Mouse (Mus musculus) forebrain, embryonic 11.5 days (tissue): ENCODE measurements around the gene Col4a2. TPM values are rescaled to one million over a fixed set of nuclear protein-coding genes. Genes with fewer than 3 reads are reported as not detected.

ENCODE experiments used
- ATAC-seq: fragments of 200-750 bp; cut with Nextera tagmentation; replicated peaks from 2 replicates; pipeline ENCODE4 v1.8.0; 2017; ENCODE audit warnings: moderate TSS enrichment; ENCODE audit not compliant: low FRiP score
- DNase-seq: peaks from one replicate; pipeline ENCODE4 v3.0.0-alpha.2; 2017; ENCODE audit warnings: low spot score
- H3K27ac ChIP-seq: fragments of 300-500 bp; sonication (generic); 2 replicates; pipeline ENCODE4 v1.5.1; 2014; ENCODE audit warnings: low read depth, low read length
- H3K27me3 ChIP-seq: fragments of 300-500 bp; sonication (generic); 2 replicates; pipeline ENCODE4 v1.6.1; 2014; ENCODE audit warnings: mild to moderate bottlenecking, low read length, mixed read lengths; ENCODE audit not compliant: control insufficient read depth, insufficient read depth
- H3K36me3 ChIP-seq: fragments of 300-500 bp; sonication (generic); 2 replicates; pipeline ENCODE4 v1.6.1; 2014; ENCODE audit warnings: mild to moderate bottlenecking, low read length, moderate library complexity, mixed read lengths; ENCODE audit not compliant: control insufficient read depth, insufficient read depth
- H3K4me1 ChIP-seq: fragments of 300-500 bp; sonication (generic); replicated peaks from 2 replicates; pipeline ENCODE4 v1.6.1; 2014; ENCODE audit warnings: low read length, mixed read lengths; ENCODE audit not compliant: control insufficient read depth, insufficient read depth
- H3K4me2 ChIP-seq: fragments of 300-500 bp; sonication (generic); 2 replicates; pipeline ENCODE4 v1.6.1; 2014; ENCODE audit warnings: low read depth, mild to moderate bottlenecking, low read length, moderate library complexity, mixed read lengths; ENCODE audit not compliant: severe bottlenecking
- H3K4me3 ChIP-seq: fragments of 300-500 bp; sonication (generic); 2 replicates; pipeline ENCODE4 v1.5.1; 2014; ENCODE audit warnings: low read depth, low read length
- H3K9ac ChIP-seq: fragments of 300-500 bp; sonication (generic); 2 replicates; pipeline ENCODE4 v1.6.1; 2014; ENCODE audit warnings: low read length
- H3K9me3 ChIP-seq: fragments of 300-500 bp; sonication (generic); 2 replicates; pipeline ENCODE4 v1.6.1; 2016; ENCODE audit warnings: low read length, mixed read lengths; ENCODE audit not compliant: control insufficient read depth
- WGBS: fragments of 180-500 bp; shearing (Covaris S2); extraction: QIAGEN DNeasy Blood & Tissue Kit; methylation state at CpG from one replicate; pipeline ENCODE4 v1.1.7; 2014; 5-methylcytosine and 5-hydroxymethylcytosine counted together
- polyA plus RNA-seq: library from polyadenylated mRNA; unstranded; fragments of >200 nt; fragmentation: Nextera tagmentation; extraction: Ambion mirVana; gene quantifications from 2 replicates; pipeline ENCODE4 v1.2.1, GENCODE M21; 2014

The Col4a2 gene
- 40.4 and 45.4 TPM in 2 replicates for polyA plus RNA-seq

DNA sequence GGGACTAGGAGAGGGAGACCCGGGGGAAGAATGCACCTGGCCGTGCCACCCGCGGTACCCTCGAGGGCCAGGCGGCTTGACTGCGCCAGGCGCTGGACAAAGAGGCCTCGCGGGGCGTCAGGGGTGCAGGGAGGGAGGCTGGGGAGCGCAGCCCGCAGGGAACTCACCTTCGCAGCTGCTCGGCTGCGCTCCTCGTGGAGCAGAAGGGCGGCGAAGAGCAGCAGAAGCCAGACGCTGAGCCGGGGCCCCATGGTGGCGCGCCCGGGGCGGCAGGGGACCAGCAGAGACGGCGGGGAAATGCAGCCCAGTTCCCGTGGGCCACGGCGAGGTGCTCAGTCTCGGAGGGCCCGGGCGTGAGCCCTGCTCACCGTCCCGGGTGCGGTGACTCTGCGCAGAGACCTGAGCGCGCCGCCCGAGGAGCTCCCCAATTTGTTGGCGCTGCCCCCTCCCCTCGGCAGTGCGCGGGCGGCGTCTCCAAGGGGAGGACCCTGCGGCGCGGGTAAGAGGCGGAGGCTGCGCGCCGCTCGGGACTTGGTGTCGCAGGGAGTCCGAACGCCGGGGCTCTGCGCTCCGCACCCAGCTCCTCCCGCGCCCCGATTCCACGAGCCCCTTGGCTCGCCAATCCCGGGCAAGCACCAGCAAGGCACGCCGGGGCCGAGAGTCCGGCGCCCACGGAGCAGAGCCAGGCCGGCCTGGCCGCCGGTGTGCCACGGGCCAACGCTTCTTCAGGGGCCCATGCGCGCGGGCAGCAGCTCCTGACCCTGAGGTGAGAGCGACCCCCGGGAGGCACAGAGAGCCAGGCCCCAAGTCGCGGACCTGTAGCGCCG is at the start of gene Col4a2, which contains the start of gene Col4a1:
Col4a2 (plus strand) TSS at position 457 of the 827 bp plus-strand sequence.
Col4a1 (minus strand) TSS at position 478 of the 827 bp plus-strand sequence.
- H3K27me3 ChIP-seq, result peaks cover 34% of the 10 kb centered on the region
- WGBS, result under 1% methylated on average over 80 of the region's 87 CpGs
- H3K4me1 ChIP-seq, result peaks cover 15% of the 10 kb centered on the region

DNA sequence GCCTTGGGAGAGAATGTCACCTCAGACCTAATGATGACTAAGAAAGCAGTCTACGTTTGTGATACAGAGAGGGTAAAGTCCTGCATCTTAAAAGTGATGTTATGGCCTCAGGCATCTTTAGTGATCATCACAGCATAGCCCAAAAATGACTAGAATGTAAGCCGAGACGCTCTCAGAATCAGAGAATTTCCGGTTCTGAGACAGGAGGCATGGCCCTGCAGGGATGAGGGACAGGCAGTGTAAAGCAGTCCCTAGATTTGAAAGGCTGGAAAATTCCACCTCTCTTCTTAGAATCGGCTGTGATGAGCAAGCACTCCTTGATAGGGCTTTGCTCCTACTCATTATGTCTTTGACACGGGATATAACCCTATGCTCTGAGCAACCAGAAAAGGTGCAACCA is 48.8 kb upstream of the Col4a2 start:
- Histone ChIP-seq H3K27me3 (no peaks in the 10 kb centered on the region), H3K4me2 (no peak overlapping the region), H3K27ac (no peak overlapping the region), H3K36me3 (no peaks in the 10 kb centered on the region), H3K4me1 (no peaks in the 10 kb centered on the region), H3K9ac (no peak overlapping the region), H3K9me3 (no peaks in the 10 kb centered on the region), H3K4me3 (no peak overlapping the region)
- 90% methylated on average over 6 of the region's 6 CpGs for WGBS
- ATAC-seq (no peak), DNase-seq (no peak)

More for the DNA sequence above, at the start of gene Col4a2, which contains the start of gene Col4a1:
- ATAC-seq, result peak; percentile 72
- DNase-seq, result peak; percentile 86
- Histone ChIP-seq H3K36me3 (no peaks in the 10 kb centered on the region), H3K4me2 (peak within 1 kb of the TSS; percentile 96), H3K9me3 (no peaks in the 10 kb centered on the region), H3K9ac (peak within 1 kb of the TSS; percentile 73), H3K4me3 (peak within 1 kb of the TSS; percentile 62), H3K27ac (peak within 1 kb of the TSS; percentile 25; the same call in 1 of the 2 replicates)

DNA sequence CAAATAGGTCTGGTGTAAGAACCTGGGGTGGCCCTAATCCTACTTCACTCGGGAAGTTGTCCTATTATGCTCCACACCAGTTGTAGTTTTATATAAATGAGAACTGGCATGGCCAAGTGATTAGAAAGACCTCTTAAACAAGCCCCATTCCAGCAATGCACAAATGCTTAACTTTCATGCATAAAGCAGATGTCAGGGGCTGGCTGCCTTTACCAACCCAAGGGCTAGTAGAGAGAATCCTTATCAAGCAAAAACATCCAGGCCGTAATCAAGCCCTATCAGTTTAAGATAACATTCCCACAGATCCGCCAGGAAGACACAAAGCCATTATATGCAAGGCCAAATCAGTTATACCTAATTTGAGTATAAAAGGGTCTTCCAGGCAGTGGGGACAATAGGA is 46.6 kb upstream of the Col4a2 start:
- H3K4me1 ChIP-seq, result no peaks in the 10 kb centered on the region
- ATAC-seq (no peak), DNase-seq (no peak)
- H3K4me2 ChIP-seq, result no peak overlapping the region
- H3K9me3 ChIP-seq, result no peaks in the 10 kb centered on the region
- no peaks in the 10 kb centered on the region for H3K27me3 ChIP-seq
- no peaks in the 10 kb centered on the region for H3K36me3 ChIP-seq
- 75% methylated on average over 3 of the region's 3 CpGs for WGBS
- H3K4me3 ChIP-seq, result no peak overlapping the region
- H3K27ac ChIP-seq, result no peak overlapping the region
- no peak overlapping the region for H3K9ac ChIP-seq

DNA sequence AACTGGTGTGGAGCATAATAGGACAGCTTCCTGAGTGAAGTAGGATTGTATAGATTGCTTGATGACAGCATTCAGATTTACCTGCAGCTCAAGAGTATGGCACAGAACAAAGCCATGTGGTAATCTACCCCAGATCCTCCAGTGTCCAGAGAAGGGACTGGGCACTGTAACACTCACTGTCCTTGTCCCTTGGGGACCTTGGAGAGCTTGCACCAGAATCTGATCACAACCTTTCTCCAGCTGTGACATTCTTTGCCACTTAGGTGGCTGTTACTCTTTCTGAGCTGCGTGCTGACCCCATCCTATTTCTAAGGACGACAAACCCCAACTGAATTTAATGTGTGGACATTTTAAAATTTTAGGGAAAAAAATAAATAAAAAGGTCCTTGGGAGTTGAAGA is 46.1 kb upstream of the Col4a2 start:
- H3K4me2 ChIP-seq, result no peak overlapping the region
- H3K4me3 ChIP-seq, result no peak overlapping the region
- H3K4me1 ChIP-seq, result no peaks in the 10 kb centered on the region
- no peaks in the 10 kb centered on the region for H3K27me3 ChIP-seq
- H3K9me3 ChIP-seq, result no peaks in the 10 kb centered on the region
- no peak overlapping the region for H3K27ac ChIP-seq
- no peaks in the 10 kb centered on the region for H3K36me3 ChIP-seq
- no peak for DNase-seq
- 92% methylated on average over 2 of the region's 2 CpGs for WGBS
- ATAC-seq, result no peak
- no peak overlapping the region for H3K9ac ChIP-seq

DNA sequence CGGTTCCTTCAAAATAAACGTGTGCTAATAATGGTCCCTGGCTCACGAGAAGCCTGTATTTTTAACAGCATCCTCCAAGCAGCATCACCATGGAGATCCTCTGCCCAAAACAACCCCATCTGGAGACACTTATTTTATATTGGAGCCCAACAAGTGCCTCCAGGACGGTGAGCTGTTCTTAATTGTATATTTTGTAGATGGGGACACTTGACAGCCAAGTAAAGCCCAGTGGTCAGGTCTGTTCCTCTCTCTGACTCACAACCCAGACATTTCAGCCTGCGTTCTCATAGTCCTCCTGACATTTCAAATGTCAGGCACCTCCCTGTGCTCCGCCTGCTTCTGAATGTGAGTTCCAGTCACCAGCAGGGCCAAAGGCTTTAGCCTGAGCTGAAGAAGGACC is 43.9 kb upstream of the Col4a2 start:
- no peak overlapping the region for H3K4me3 ChIP-seq
- no peaks in the 10 kb centered on the region for H3K36me3 ChIP-seq
- no peaks in the 10 kb centered on the region for H3K9me3 ChIP-seq
- ATAC-seq (no peak), DNase-seq (no peak)
- H3K9ac ChIP-seq, result no peak overlapping the region
- H3K4me2 ChIP-seq, result no peak overlapping the region
- no peaks in the 10 kb centered on the region for H3K27me3 ChIP-seq
- no peaks in the 10 kb centered on the region for H3K4me1 ChIP-seq
- H3K27ac ChIP-seq, result no peak overlapping the region
- WGBS, result 85% methylated on average over 6 of the region's 6 CpGs

DNA sequence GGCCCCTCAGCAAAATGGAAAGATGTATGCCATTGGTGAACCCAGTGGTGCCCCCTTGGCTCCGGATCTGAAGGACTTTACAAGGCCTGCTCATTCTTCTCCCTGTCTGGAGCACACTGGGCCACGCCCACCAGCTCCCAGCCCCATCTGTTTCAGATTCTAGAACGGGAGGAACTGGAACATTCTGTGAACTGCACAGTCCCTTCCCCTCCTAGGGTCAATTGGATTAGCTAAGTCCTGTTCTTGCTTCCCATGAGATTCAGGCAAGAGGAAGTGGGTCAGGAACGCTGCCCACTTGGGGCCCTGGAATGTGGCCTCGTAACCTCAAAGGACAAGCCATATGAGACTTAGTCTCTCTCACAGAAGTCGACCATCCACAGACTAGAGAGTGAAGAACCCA is 41.8 kb upstream of the Col4a2 start:
- Histone ChIP-seq H3K9ac (no peak overlapping the region), H3K4me2 (no peak overlapping the region), H3K4me3 (no peak overlapping the region), H3K36me3 (no peaks in the 10 kb centered on the region), H3K27ac (no peak overlapping the region), H3K4me1 (no peaks in the 10 kb centered on the region), H3K27me3 (no peaks in the 10 kb centered on the region), H3K9me3 (no peaks in the 10 kb centered on the region)
- ATAC-seq, result no peak
- 79% methylated on average over 6 of the region's 6 CpGs for WGBS
- DNase-seq, result no peak

DNA sequence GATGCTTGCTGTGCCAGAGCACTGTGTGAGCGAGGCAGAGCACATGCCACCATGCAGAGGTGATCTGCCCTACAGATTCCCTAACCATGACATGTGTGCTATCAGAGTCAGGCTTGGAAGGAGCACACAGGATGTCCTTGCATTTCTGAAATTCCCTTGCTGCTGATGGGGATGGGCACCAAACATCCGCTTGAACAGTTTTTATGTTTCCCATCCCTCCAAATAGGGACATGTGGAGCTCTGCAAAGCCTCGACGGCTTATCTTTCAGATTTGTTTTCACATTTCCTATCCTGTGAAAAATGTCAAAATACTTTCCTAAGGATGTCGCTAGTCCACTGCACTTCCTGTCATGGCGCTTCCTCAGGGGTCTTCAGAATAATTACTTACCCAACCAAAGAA is 40.4 kb upstream of the Col4a2 start:
- no peaks in the 10 kb centered on the region for H3K4me1 ChIP-seq
- no peaks in the 10 kb centered on the region for H3K9me3 ChIP-seq
- no peaks in the 10 kb centered on the region for H3K27me3 ChIP-seq
- ATAC-seq (no peak), DNase-seq (no peak)
- H3K36me3 ChIP-seq, result no peaks in the 10 kb centered on the region
- 86% methylated on average over 6 of the region's 6 CpGs for WGBS
- H3K4me3 ChIP-seq, result no peak overlapping the region
- H3K4me2 ChIP-seq, result no peak overlapping the region
- H3K9ac ChIP-seq, result no peak overlapping the region
- no peak overlapping the region for H3K27ac ChIP-seq

DNA sequence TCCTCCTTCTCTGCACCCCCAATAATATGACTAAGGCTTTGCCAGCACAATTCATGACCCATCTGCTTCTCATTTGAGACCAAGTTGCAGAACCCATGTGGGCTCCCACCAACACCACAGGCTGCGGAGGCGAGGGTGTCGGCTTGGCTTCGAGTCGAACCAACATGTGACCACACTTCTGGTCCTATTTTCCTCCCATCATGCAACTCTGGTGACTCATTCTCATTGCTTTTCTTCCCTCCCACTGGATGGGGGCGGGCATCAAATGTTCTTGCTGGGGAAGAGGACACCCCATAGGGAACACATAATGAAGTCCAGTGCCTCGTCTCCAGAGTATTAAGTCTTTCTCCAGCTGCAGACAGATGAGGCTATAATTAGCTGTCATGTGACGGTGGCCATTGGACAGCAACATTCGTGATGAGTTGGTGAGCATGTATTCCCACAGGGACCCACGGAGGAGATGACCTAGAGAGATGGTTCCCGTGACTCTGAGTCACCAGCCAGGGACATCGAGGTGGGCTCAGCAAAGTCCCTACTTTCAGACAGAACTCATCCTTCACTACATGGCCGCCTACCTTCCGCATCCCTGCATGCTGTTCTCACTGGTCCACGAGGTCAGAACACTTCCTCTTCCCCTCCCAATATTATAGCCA is 39.0 kb upstream of the Col4a2 start:
- no peak for DNase-seq
- no peak overlapping the region for H3K4me3 ChIP-seq
- H3K36me3 ChIP-seq, result no peaks in the 10 kb centered on the region
- no peak overlapping the region for H3K4me2 ChIP-seq
- H3K9me3 ChIP-seq, result no peaks in the 10 kb centered on the region
- no peak overlapping the region for H3K27ac ChIP-seq
- 89% methylated on average over 15 of the region's 15 CpGs for WGBS
- 0 out of 2 replicates have a peak, but pooled peaks cover under 1% of the 10 kb centered on the region for H3K4me1 ChIP-seq
- no peaks in the 10 kb centered on the region for H3K27me3 ChIP-seq
- no peak for ATAC-seq
- H3K9ac ChIP-seq, result no peak overlapping the region
